Mouse (Mus musculus) B cell, adult 62 days (primary cell): Measurements from ENCODE around the gene Zfp429. TPM values are rescaled to one million over a fixed set of nuclear protein-coding genes. Genes with fewer than 3 reads are reported as not detected.

Experiments used
- total RNA-seq: library from RNA; stranded (reverse); gene quantifications from 4 replicates; pipeline ENCODE4 v1.2.4, GENCODE M21; 2023

The Zfp429 gene
- 12.8 to 15.9 TPM (median 14.9 TPM) in 4 replicates for total RNA-seq

DNA sequence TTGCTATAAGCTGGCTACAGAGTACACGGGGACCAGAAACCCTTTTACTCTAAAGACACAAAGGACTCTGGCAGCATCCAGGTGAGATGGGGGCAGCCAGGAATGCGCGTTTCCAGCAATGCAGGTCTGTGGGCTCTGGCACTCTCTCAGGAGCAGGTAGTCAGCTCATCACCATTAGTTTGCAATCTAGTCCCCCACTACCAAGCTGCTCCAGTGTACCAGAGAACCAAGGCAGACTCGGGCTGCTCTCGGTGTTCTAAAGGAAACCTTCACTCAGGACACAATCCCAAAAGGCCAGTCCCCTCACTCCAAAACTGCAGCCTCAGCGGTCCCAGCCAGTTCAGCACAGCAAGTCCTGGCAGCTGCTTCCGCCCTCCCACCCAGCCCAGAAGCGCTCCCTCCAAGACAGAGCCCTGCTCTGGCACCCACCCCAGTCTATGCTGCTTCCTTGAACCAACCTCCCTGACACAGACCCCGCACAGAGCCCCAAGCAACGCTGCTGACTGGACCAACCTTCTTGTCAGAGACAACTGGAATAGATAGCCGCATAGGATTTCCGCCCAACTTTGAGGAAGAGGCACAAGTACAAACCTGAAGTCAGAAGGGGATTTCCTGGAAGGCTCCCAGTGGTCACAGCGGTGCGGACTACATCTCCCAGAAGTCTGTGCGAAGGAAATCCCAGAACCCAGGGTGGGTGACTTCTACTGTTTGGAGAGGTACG, at the start of gene Zfp429:
Gene Zfp429 (minus strand): TSS at position 637 of the 721 bp plus-strand sequence.

DNA sequence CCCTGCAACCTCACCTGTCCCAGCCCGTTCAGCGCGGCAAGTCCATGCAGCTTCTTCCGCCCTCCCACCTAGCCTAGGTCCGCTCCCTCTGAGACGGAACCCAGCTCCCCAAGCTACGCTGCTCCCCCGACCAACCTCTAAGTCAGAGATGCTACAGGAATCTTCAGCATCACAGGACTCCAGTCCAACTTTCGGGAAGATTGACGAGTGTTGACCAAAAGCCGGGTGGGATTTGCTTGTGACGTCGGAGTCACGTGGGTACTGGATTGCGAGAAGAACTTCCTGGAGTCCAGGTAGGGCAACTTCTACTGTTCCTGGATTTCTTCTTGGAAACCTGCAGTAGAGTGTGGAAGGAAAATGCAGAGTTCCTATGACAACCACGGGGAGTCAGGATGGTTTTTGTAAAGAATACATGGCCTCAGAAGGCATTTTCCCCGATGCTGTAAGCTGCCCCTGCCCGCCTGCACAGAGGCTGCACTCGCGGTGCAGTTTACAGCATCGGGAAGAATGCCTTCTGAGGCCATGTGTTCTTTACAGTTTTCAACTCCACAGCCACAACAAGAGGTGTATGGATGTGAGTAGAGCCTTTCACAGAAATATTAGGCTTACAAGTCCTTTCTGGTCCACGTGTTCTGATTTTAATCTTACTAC, 21.7 kb upstream of the Zfp429 start, which contains the start of gene Zfp459:
Gene Zfp459 (minus strand): TSS at position 212 of the 651 bp plus-strand sequence.

DNA sequence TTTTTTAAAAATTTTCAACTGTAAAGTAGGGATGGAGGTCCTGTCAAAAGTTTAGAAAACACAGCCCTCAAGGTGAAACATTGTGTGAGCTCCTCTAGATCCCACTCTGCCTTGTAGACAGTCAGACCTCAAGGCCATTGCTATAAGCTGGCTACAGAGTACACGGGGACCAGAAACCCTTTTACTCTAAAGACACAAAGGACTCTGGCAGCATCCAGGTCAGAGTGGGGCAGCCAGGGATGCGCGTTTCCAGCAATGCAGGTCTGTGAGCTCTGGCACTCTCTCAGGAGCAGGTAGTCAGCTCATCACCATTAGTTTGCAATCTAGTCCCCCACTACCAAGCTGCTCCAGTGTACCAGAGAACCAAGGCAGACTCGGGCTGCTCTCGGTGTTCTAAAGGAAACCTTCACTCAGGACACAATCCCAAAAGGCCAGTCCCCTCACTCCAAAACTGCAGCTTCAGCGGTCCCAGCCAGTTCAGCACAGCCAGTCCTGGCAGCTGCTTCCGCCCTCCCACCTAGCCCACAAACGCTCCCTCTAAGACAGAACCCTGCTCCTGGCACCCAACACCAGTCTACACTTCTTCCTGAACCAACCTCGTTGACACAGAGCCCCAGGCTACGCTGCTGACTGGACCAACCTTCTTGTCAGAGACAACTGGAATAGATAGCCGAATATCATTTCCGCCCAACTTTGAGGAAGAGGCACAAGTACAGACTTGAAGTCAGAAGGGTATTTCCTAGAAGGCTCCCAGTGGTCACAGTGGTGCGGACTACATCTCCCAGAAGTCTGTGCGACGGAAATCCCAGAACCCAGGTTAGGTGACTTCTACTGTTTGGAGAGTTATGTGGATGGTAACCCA, 24.3 kb downstream of the Zfp429 start, which contains the start of the genes Gm28041 and Zfp456:
Gene Gm28041 (minus strand): TSS at position 684 of the 862 bp plus-strand sequence.
Gene Zfp456 (minus strand): TSS at position 761 of the 862 bp plus-strand sequence.

DNA sequence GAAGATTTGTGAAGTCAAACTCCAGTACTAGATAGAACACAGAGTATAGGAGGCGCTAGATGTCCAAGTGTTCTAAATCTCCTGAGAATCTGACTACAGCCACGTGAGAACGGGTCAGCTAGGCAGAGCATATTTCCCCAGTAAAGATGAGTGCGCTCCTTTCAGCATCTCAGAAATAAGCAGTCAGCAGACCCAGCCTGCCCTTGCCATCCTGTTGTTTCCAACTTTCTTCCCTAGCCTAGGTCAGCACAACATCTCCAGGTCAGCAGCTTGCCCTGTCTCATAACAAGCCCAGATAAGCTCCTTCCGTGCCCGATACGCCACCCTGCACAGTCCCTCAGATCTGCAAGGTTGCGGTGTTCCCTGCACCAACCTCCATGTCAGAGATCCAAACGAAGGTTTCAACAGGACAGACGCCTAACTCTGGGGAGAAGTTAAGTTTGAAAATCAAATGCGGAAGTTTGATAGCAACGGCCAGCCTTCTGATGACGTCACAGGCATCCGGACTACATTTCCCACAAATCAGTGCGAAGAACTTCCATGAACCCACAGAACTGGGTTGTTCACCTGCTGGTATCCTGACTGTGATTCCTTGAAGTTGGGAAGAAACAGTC, 39.4 kb downstream of the Zfp429 start, which contains the start of the genes Gm28044 and Zfp953:
Gene Gm28044 (minus strand): TSS at position 406 of the 614 bp plus-strand sequence.
Gene Zfp953 (minus strand): TSS at position 475 of the 614 bp plus-strand sequence.

Other genes with a start within 250 kb of the Zfp429 start
- 9.7 to 13.0 TPM (median 11.4 TPM) in 4 replicates for gene Rsl1, start 226.6 kb downstream of the Zfp429 start, total RNA-seq
- gene Zfp455, start 205.3 kb downstream of the Zfp429 start, total RNA-seq: 1.5 to 2.9 TPM (median 2.1 TPM) in 4 replicates
- gene Zfp458, start 121.4 kb downstream of the Zfp429 start, total RNA-seq: 2.3 to 4.3 TPM (median 3.1 TPM) in 4 replicates
- 1.8 to 2.7 TPM (median 2.5 TPM) in 4 replicates for gene Zfp457, start 93.3 kb downstream of the Zfp429 start, total RNA-seq
- gene Zfp595, start 67.2 kb downstream of the Zfp429 start, total RNA-seq: 13.3 to 16.5 TPM (median 15.3 TPM) in 4 replicates
- gene Gm28044, start 39.3 kb downstream of the Zfp429 start, total RNA-seq: 3.0 to 4.5 TPM (median 3.2 TPM) in 3 of 4 replicates, not detected in the other
- gene Zfp953, start 39.2 kb downstream of the Zfp429 start, total RNA-seq: 6.7 to 7.9 TPM (median 7.3 TPM) in 4 replicates
- gene Gm28041, start 24.1 kb downstream of the Zfp429 start, total RNA-seq: 2.4 to 6.8 TPM (median 3.1 TPM) in 4 replicates
- 8.8 to 11.1 TPM (median 9.2 TPM) in 4 replicates for gene Zfp456, start 24.0 kb downstream of the Zfp429 start, total RNA-seq
- gene Zfp459, start 21.6 kb upstream of the Zfp429 start, total RNA-seq: 1.5 to 5.7 TPM (median 2.1 TPM) in 4 replicates
- 4.4 to 9.8 TPM (median 6.6 TPM) in 4 replicates for gene Zfp874a, start 51.8 kb upstream of the Zfp429 start, total RNA-seq
- 10.2 to 11.4 TPM (median 11.0 TPM) in 4 replicates for gene Zfp874b, start 84.4 kb upstream of the Zfp429 start, total RNA-seq
- 11.2 to 12.8 TPM (median 12.4 TPM) in 4 replicates for gene Zfp58, start 100.7 kb upstream of the Zfp429 start, total RNA-seq
- gene Gm26965, start 126.3 kb upstream of the Zfp429 start, total RNA-seq: 1.2 TPM in 1 of 4 replicates, not detected in the others
- gene Zfp87, start 126.4 kb upstream of the Zfp429 start, total RNA-seq: 22.5 to 24.2 TPM (median 23.7 TPM) in 4 replicates
- 6.5 to 8.0 TPM (median 6.8 TPM) in 4 replicates for gene Zfp748, start 154.0 kb upstream of the Zfp429 start, total RNA-seq
- 14.8 to 18.5 TPM (median 16.9 TPM) in 4 replicates for gene Zfp729b, start 209.9 kb upstream of the Zfp429 start, total RNA-seq
- 0.60 to 5.3 TPM (median 1.4 TPM) in 4 replicates for gene Gm49345, start 237.9 kb upstream of the Zfp429 start, total RNA-seq
- 10.7 to 16.3 TPM (median 13.5 TPM) in 4 replicates for gene Zfp729a, start 238.0 kb upstream of the Zfp429 start, total RNA-seq